Mouse (Mus musculus) heart, embryonic 14.5 days (tissue): ENCODE results near the gene Col20a1. TPM values are rescaled to one million over a fixed set of nuclear protein-coding genes. Genes with fewer than 3 reads are reported as not detected.

Experiments
- ATAC-seq: fragments of 200-750 bp; cut with Nextera tagmentation; 2 replicates; pipeline ENCODE4 v1.8.0; 2017; ENCODE audit warnings: low read depth, moderate TSS enrichment; ENCODE audit not compliant: insufficient number of reproducible peaks, insufficient read depth, low FRiP score
- H3K27ac ChIP-seq, 2 experiments: fragments of 200-500 bp in 1 of 2; fragments of 300-500 bp in 1 of 2; sonication (generic) in 1 of 2; replicated peaks in 1 of 2; 2 replicates each; pipeline ENCODE4 v1.5.1; 2012 to 2014; ENCODE audit warnings: low read depth in 2 of 2, low read length in 2 of 2, control low read depth in 1 of 2, mild to moderate bottlenecking in 1 of 2, mixed read lengths in 1 of 2; ENCODE audit not compliant: control insufficient read depth in 1 of 2, insufficient read depth in 1 of 2
- H3K27me3 ChIP-seq: fragments of 300-500 bp; sonication (generic); 2 replicates; pipeline ENCODE4 v1.6.1; 2014; ENCODE audit warnings: mild to moderate bottlenecking, low read length, control low read depth; ENCODE audit not compliant: control insufficient read depth, insufficient read depth
- H3K36me3 ChIP-seq: fragments of 300-500 bp; sonication (generic); 2 replicates; pipeline ENCODE4 v1.6.1; 2014; ENCODE audit warnings: mild to moderate bottlenecking, control low read depth, low read length, mixed read lengths; ENCODE audit not compliant: control insufficient read depth, insufficient read depth
- H3K4me1 ChIP-seq, 2 experiments: fragments of 200-500 bp in 1 of 2; fragments of 300-500 bp in 1 of 2; sonication (generic) in 1 of 2; 2 replicates each; pipeline ENCODE4 v1.6.1; 2012 to 2014; ENCODE audit warnings: low read length in 2 of 2, control low read depth in 1 of 2, mixed read lengths in 1 of 2; ENCODE audit not compliant: control insufficient read depth in 2 of 2, insufficient read depth in 2 of 2
- H3K4me2 ChIP-seq: fragments of 300-500 bp; sonication (generic); 2 replicates; pipeline ENCODE4 v1.6.1; 2014; ENCODE audit warnings: mild to moderate bottlenecking, low read length
- H3K4me3 ChIP-seq, 2 experiments: fragments of 200-500 bp in 1 of 2; fragments of 300-500 bp in 1 of 2; sonication (generic) in 1 of 2; 2 replicates each; pipeline ENCODE4 v1.5.1; 2012 to 2014; ENCODE audit warnings: low read length in 2 of 2, mild to moderate bottlenecking in 2 of 2, control low read depth in 1 of 2, low read depth in 1 of 2, moderate library complexity in 1 of 2; ENCODE audit not compliant: control insufficient read depth in 1 of 2, insufficient read depth in 1 of 2
- H3K9ac ChIP-seq: fragments of 300-500 bp; sonication (generic); 2 replicates; pipeline ENCODE4 v1.6.1; 2014; ENCODE audit warnings: mild to moderate bottlenecking, low read length
- H3K9me3 ChIP-seq: fragments of 300-500 bp; sonication (generic); 2 replicates; pipeline ENCODE4 v1.6.1; 2016; ENCODE audit warnings: low read length, control low read depth; ENCODE audit not compliant: control insufficient read depth
- WGBS: fragments of 180-500 bp; shearing (Covaris S2); extraction: QIAGEN DNeasy Blood & Tissue Kit; methylation state at CpG from one replicate; pipeline ENCODE4 v1.1.7; 2014; 5-methylcytosine and 5-hydroxymethylcytosine counted together
- polyA plus RNA-seq: library from polyadenylated mRNA; unstranded; fragments of >200 nt; fragmentation: Nextera tagmentation; extraction: Ambion mirVana; gene quantifications from 2 replicates; pipeline ENCODE4 v1.2.1, GENCODE M21; 2014

Col20a1 gene
- polyA plus RNA-seq, 1 experiment from 2014 or later = 0.36 TPM

- H3K4me3 ChIP-seq = no peak overlapping the region
- no peaks in the 10 kb centered on the region for H3K4me1 ChIP-seq
- 0 out of 2 replicates have a peak, but pooled peaks have one; percentile 7 for ATAC-seq
- no peaks in the 10 kb centered on the region for H3K36me3 ChIP-seq
- H3K9ac ChIP-seq = no peak overlapping the region
- no peak overlapping the region for H3K27ac ChIP-seq
- H3K9me3 ChIP-seq = no peaks in the 10 kb centered on the region
- H3K27me3 ChIP-seq = peaks cover 9% of the 10 kb centered on the region; the same call in 1 of the 2 replicates
- H3K4me2 ChIP-seq = no peak overlapping the region
- WGBS = 4% methylated on average over 5 of the region's 5 CpGs
Observed at GRCm38 (mm10) chr2:180996436-180996835, 10.1 kb downstream of the Col20a1 start.

- no peaks in the 10 kb centered on the region for H3K4me1 ChIP-seq
- H3K4me2 ChIP-seq = no peak overlapping the region
- no peaks in the 10 kb centered on the region for H3K36me3 ChIP-seq
- no peak overlapping the region for H3K9ac ChIP-seq
- H3K27me3 ChIP-seq = peaks cover 9% of the 10 kb centered on the region; the same call in 1 of the 2 replicates
- no peak overlapping the region for H3K27ac ChIP-seq
- no peak overlapping the region for H3K4me3 ChIP-seq
- no peaks in the 10 kb centered on the region for H3K9me3 ChIP-seq
- 47% methylated on average over 3 of the region's 3 CpGs for WGBS
- no peak for ATAC-seq
Observed at GRCm38 (mm10) chr2:180996905-180997304, 10.6 kb downstream of the Col20a1 start.

- H3K27ac ChIP-seq = no peak overlapping the region
- H3K9me3 ChIP-seq = no peaks in the 10 kb centered on the region
- H3K9ac ChIP-seq = no peak overlapping the region
- peaks cover 28% of the 10 kb centered on the region for H3K27me3 ChIP-seq
- no peaks in the 10 kb centered on the region for H3K4me1 ChIP-seq
- no peak overlapping the region for H3K4me2 ChIP-seq
- no peaks in the 10 kb centered on the region for H3K36me3 ChIP-seq
- 68% methylated on average over 4 of the region's 4 CpGs for WGBS
- no peak for ATAC-seq
- H3K4me3 ChIP-seq = no peak overlapping the region
Observed at GRCm38 (mm10) chr2:181007054-181007453, 20.7 kb downstream of the Col20a1 start.

- H3K36me3 ChIP-seq = no peaks in the 10 kb centered on the region
- no peak overlapping the region for H3K4me2 ChIP-seq
- no peak for ATAC-seq
- WGBS = 78% methylated on average over 5 of the region's 5 CpGs
- peaks cover 31% of the 10 kb centered on the region for H3K27me3 ChIP-seq
- no peak overlapping the region for H3K9ac ChIP-seq
- H3K9me3 ChIP-seq = no peaks in the 10 kb centered on the region
- no peaks in the 10 kb centered on the region for H3K4me1 ChIP-seq
- H3K27ac ChIP-seq = no peak overlapping the region
- H3K4me3 ChIP-seq = no peak overlapping the region
Observed at GRCm38 (mm10) chr2:181008339-181008738, 22.0 kb downstream of the Col20a1 start.

- no peak overlapping the region for H3K27ac ChIP-seq
- no peak for ATAC-seq
- H3K4me1 ChIP-seq = peaks cover 12 to 14% of the 10 kb centered on the region in 2 experiments
- H3K27me3 ChIP-seq = peaks cover 77% of the 10 kb centered on the region
- no peak overlapping the region for H3K4me2 ChIP-seq
- WGBS = 80% methylated on average over 11 of the region's 11 CpGs
- H3K36me3 ChIP-seq = no peaks in the 10 kb centered on the region
- no peak overlapping the region for H3K4me3 ChIP-seq
- no peaks in the 10 kb centered on the region for H3K9me3 ChIP-seq
- no peak overlapping the region for H3K9ac ChIP-seq
Observed at GRCm38 (mm10) chr2:181031406-181031934, 45.1 kb downstream of the Col20a1 start.

- Histone ChIP-seq H3K9ac (no peak overlapping the region), H3K4me1 (peaks cover 12 to 14% of the 10 kb centered on the region in 2 experiments), H3K27ac (no peak overlapping the region), H3K4me2 (no peak overlapping the region), H3K27me3 (peaks cover 86% of the 10 kb centered on the region), H3K36me3 (no peaks in the 10 kb centered on the region), H3K4me3 (no peak overlapping the region), H3K9me3 (no peaks in the 10 kb centered on the region)
- WGBS = 30% methylated on average over 5 of the region's 5 CpGs
- ATAC-seq = no peak
Observed at GRCm38 (mm10) chr2:181032407-181032806, 46.1 kb downstream of the Col20a1 start.

GRCm38 (mm10) chr2:181033310-181033709, 47.0 kb downstream of the Col20a1 start:
- no peak for ATAC-seq
- Histone ChIP-seq H3K4me3 (no peak overlapping the region), H3K27me3 (peaks cover 90% of the 10 kb centered on the region), H3K4me2 (no peak overlapping the region), H3K9me3 (no peaks in the 10 kb centered on the region), H3K36me3 (no peaks in the 10 kb centered on the region), H3K4me1 (peaks cover 12 to 14% of the 10 kb centered on the region in 2 experiments), H3K27ac (no peak overlapping the region), H3K9ac (no peak overlapping the region)
- 16% methylated on average over 6 of the region's 6 CpGs for WGBS

GRCm38 (mm10) chr2:181035186-181035585, 48.9 kb downstream of the Col20a1 start:
- WGBS = 78% methylated on average over 7 of the region's 7 CpGs
- no peak for ATAC-seq
- Histone ChIP-seq H3K36me3 (no peaks in the 10 kb centered on the region), H3K4me3 (no peak overlapping the region), H3K9me3 (no peaks in the 10 kb centered on the region), H3K9ac (no peak overlapping the region), H3K4me2 (no peak overlapping the region), H3K4me1 (peaks cover 12 to 20% of the 10 kb centered on the region in 2 experiments), H3K27me3 (peaks cover 94% of the 10 kb centered on the region), H3K27ac (no peak overlapping the region)
